Mouse (Mus musculus) left cerebral cortex, adult 6 months (tissue): ENCODE data around the gene Olfr331. TPM values are rescaled to one million over a fixed set of nuclear protein-coding genes. Genes with fewer than 3 reads are reported as not detected.

Experiments used
- long read RNA-seq, 2 experiments: library from polyadenylated mRNA; unstranded; transcript quantifications; one replicate each; pipeline ENCODE4 v2.0.0; 2019 to 2020
- polyA plus RNA-seq: library from polyadenylated mRNA; unstranded; fragments of <200 nt; fragmentation: Nextera tagmentation; gene quantifications from 2 replicates; pipeline ENCODE4 v1.2.3, GENCODE M21; 2021

Gene Olfr331
- not detected in 2 replicates for polyA plus RNA-seq
- long read RNA-seq, experiment 1 = 0 reads
- long read RNA-seq, experiment 2 = 0 reads

DNA sequence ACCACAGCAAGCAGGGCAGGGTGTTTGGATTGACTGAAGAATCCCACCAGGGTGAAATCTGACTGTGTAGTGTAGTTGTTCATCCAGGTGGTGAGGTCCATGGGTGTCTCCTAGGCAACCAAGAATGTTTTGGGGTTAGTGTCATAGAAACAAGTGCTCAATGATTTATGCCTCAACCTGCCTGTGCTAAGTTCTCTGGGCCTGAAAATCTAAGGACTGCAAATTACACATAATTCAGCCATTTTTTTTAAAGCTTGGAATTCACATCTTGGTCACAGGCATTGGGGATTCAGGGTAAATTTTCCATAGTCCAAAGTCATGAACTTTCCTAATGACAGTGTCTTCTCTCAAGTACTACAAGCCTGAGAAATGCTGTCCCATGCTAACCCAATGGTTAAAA is at the start of gene Olfr331:
TSS of gene Olfr331 (minus strand) at position 101 of the 400 bp plus-strand sequence.

DNA sequence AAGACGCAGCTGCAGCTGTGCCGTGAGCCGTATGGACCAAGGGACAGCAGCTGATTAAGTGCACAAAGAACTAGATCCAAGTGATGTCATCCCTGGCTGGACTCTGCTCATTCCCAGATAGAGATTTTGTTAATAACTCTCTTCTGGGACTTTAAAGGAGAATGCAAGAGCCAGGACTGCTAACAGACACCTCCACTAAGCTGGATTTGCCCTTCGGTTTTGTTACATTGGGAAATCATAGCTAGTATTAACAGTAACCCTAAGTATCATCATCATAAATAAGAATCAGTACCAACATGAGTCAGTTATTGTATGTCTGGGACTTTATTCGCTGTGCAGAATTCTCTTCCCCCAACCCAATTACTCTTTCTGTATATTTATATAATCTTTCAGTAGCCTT is 44.0 kb upstream of the Olfr331 start, which contains the start of gene Olfr329-ps:
TSS of gene Olfr329-ps (minus strand) at position 101 of the 400 bp plus-strand sequence.

DNA sequence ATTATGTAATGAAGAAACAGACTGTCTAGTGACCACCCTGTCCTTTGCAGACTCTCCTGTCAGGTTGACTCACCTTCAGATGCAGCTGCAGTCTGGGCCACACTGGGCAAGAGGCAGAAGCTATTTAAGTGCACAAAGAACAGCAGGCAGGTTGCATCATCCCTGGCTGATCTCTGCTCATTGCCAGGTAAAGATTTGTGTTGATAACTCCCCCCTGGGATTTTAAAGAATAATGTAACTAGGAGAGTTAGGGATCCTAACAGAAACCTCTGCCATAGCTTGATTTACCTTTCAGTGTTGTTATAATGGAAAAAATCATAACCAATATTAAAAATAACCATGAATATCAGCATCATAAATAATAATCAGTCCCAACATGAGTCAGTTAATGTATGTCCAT is 32.4 kb upstream of the Olfr331 start, which contains the start of gene Olfr330:
TSS of gene Olfr330 (minus strand) at position 101 of the 400 bp plus-strand sequence.

DNA sequence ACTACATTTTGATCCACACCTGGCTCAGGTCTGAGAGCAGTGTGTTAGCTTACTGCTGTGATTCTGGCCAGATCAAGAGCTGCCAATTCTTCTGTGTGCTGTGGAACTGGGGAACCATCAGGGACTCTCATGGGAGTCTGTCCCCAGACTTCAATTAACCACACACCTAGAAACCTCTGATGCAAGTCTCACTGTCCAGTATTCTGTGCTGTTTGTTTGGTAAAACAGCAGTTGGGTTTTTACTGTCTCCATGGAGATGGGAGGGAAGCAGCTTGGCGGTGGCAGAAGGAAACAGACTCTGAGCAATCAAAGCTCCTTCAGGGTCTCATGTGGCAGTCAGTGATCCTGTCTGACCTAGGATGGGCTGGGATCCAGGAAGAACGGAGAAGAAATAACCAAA is 9.9 kb downstream of the Olfr331 start, which contains the start of gene Olfr332:
TSS of gene Olfr332 (minus strand) at position 101 of the 400 bp plus-strand sequence.

DNA sequence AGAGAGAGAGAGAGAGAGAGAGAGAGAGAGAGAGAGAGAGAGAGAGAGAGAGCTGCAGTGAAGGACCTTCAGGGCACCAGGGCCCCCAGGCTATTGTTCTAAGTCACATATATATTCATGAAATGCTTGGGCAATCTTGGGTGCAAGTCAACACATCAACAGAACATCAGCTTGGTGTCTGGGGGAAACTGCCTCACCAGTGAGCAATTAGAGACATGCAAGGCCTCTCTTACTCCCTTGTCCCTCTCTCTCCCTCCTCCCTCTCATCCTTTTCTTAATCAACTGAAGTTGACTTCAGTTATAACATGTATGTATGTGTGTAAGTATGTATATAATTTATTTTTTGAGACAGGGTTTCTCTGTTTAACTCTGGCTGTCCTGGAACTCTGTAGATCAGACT is 40.2 kb downstream of the Olfr331 start, which contains the start of gene Olfr30:
TSS of gene Olfr30 (minus strand) at position 101 of the 400 bp plus-strand sequence.

DNA sequence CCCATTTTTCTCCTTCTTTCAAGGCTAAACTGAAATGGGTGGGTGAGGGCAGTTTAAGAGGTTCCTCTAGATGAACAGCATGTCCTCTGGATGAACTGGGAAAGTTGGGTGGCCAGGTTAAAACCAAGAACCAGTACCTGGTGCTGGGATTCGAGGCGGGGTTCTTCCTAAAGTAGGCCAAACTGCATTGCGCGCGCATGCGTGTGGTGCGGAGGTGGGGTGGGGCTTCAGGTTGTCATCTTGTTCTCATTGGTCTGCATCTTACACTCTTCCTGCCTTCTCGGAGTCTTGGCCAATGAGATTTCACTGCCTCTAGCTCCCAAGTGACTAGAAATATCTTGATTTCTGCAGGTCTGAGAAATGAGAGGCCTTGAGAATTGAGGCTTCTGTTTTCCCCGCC is 49.6 kb downstream of the Olfr331 start, which contains the start of gene Lypd9:
TSS of gene Lypd9 (minus strand) at position 165 of the 400 bp plus-strand sequence.

Other genes starting within 250 kb of the Olfr331 start
- not detected in 2 replicates for gene 4930438A08Rik, start 227.8 kb downstream of the Olfr331 start, polyA plus RNA-seq
- gene Zfp692, start 195.5 kb downstream of the Olfr331 start, polyA plus RNA-seq = 7.0 and 7.2 TPM in 2 replicates
- 34.9 and 35.5 TPM in 2 replicates for gene Zfp672, start 172.2 kb downstream of the Olfr331 start, polyA plus RNA-seq
- gene Sh3bp5l, start 171.8 kb downstream of the Olfr331 start, polyA plus RNA-seq = 19.7 and 25.5 TPM in 2 replicates
- gene Lypd8, start 123.5 kb downstream of the Olfr331 start, polyA plus RNA-seq = not detected in 2 replicates
- gene 1810065E05Rik, start 81.5 kb downstream of the Olfr331 start, polyA plus RNA-seq = not detected in 2 replicates
- gene Gm12253, start 70.0 kb downstream of the Olfr331 start, polyA plus RNA-seq = not detected in 2 replicates
- gene Lypd9, start 49.6 kb downstream of the Olfr331 start, polyA plus RNA-seq = not detected in 2 replicates
- not detected in 2 replicates for gene Olfr30, start 40.3 kb downstream of the Olfr331 start, polyA plus RNA-seq
- not detected in 2 replicates for gene Olfr332, start 10.0 kb downstream of the Olfr331 start, polyA plus RNA-seq
- gene Olfr330, start 32.3 kb upstream of the Olfr331 start, polyA plus RNA-seq = not detected in 2 replicates
- gene Olfr329-ps, start 43.9 kb upstream of the Olfr331 start, polyA plus RNA-seq = not detected in 2 replicates
- gene Olfr328, start 53.1 kb upstream of the Olfr331 start, polyA plus RNA-seq = not detected in 2 replicates
- gene Olfr224, start 68.0 kb upstream of the Olfr331 start, polyA plus RNA-seq = not detected in 2 replicates
- gene Olfr325, start 75.2 kb upstream of the Olfr331 start, polyA plus RNA-seq = not detected in 2 replicates
- gene Olfr324, start 92.5 kb upstream of the Olfr331 start, polyA plus RNA-seq = not detected in 2 replicates
- gene 2210407C18Rik, start 113.5 kb upstream of the Olfr331 start, polyA plus RNA-seq = not detected in 2 replicates
- gene Olfr323, start 127.9 kb upstream of the Olfr331 start, polyA plus RNA-seq = not detected in 2 replicates
- gene Trim58, start 137.9 kb upstream of the Olfr331 start, polyA plus RNA-seq = not detected in 2 replicates
- gene Olfr322, start 156.2 kb upstream of the Olfr331 start, polyA plus RNA-seq = not detected in 2 replicates
- gene Olfr320, start 178.5 kb upstream of the Olfr331 start, polyA plus RNA-seq = not detected in 2 replicates
- not detected in 2 replicates for gene Olfr319, start 196.6 kb upstream of the Olfr331 start, polyA plus RNA-seq
- not detected in 2 replicates for gene Olfr318, start 221.4 kb upstream of the Olfr331 start, polyA plus RNA-seq
- gene Olfr317, start 236.6 kb upstream of the Olfr331 start, polyA plus RNA-seq = not detected in 2 replicates